ENCODE assay signal across 8 mouse cellular contexts in genomic region chr14:103650413-103651101, GRCm38 (mm10). TPM values are rescaled to one million over a fixed set of nuclear protein-coding genes. Genes with fewer than 3 reads are reported as not detected.
DNase-seq lines count a peak whose midpoint lies in the region; ATAC-seq and TF ChIP-seq lines count a peak whose summit lies in the region.

No protein-coding gene starts in this region.

- H3K27ac ChIP-seq in forebrain, postnatal 0 days (ENCODE audit: low read depth, low read length) = peak overlapping the region; percentile 95

- H3K4me1 ChIP-seq in forebrain, postnatal 0 days (ENCODE audit: insufficient read depth) = peaks cover 29% of the 10 kb centered on the region

- H3K4me2 ChIP-seq in forebrain, postnatal 0 days (ENCODE audit: low read depth) = peak overlapping the region; percentile 76

- no peaks in the 10 kb centered on the region for H3K27me3 ChIP-seq in forebrain, postnatal 0 days (ENCODE audit: insufficient read depth, low read length)

- 1% methylated on average over 59 of the region's 67 CpGs for WGBS in forebrain, postnatal 0 days

- peak; percentile 71 for DNase-seq in Muller cell, postnatal 12 days (ENCODE audit: inconsistent ontology term)
- peak; percentile 87 for DNase-seq in cerebellum, adult 11-12 months
- DNase-seq in forebrain, postnatal 0 days = peak; percentile 81
- peak; percentile 86 for DNase-seq in induced T-regulatory cell, adult 2 months (ENCODE audit: low read depth)
- DNase-seq in left cerebral cortex, postnatal 25 days (ENCODE audit: low spot score in 2 of 2) = peak; percentile 61 to 68
- peak; percentile 66 to 67 for DNase-seq in right cerebral cortex, adult 2 months (ENCODE audit: low spot score in 2 of 2)
- peak; percentile 22 for DNase-seq in urinary bladder, postnatal 25 days (ENCODE audit: low spot score)

- peak; percentile 55 for ATAC-seq in forebrain, postnatal 0 days
- peak; percentile 15 for ATAC-seq in megakaryocyte progenitor cell, adult 5-6 weeks (replicated peaks; ENCODE audit: poor library complexity)

- H3K36me3 ChIP-seq in forebrain, postnatal 0 days (ENCODE audit: insufficient read depth) = no peaks in the 10 kb centered on the region

- peak overlapping the region; percentile 98 for H3K9ac ChIP-seq in forebrain, postnatal 0 days

- H3K4me3 ChIP-seq in forebrain, postnatal 0 days (ENCODE audit: low read depth, low read length) = peak overlapping the region; percentile 68

- H3K9me3 ChIP-seq in forebrain, postnatal 0 days (ENCODE audit: low read length) = no peaks in the 10 kb centered on the region

- no peak for TF ChIP-seq CTCF in forebrain, postnatal 0 days (IDR thresholded peaks at IDR 0.05; ENCODE audit: low read depth)

- intact Hi-C loops in left cerebral cortex, postnatal 25 days (cut with DNase I) = loop anchor here (1.0 to 10.0 kb wide), 3 partner anchors 43 to 306 kb away; partner anchors contain the start of gene Mycbp2

RNA-seq across cellular contexts. Expression of gene Slain1, which starts 0.5 kb away (rescaled TPM):
- total RNA-seq in forebrain, postnatal 0 days (2014; rRNA removed) = 100 and 104 TPM in 2 replicates
- 42.6 and 44.2 TPM in 2 replicates for polyA plus RNA-seq in forebrain, postnatal 0 days (2015; fragmentation: Nextera tagmentation; extraction: Ambion mirVana)
- total RNA-seq in left cerebral cortex, postnatal 25 days (2021) = 10 to 100 TPM; 45.9 to 46.7 TPM
- 9.7 and 10.0 TPM in 2 replicates for total RNA-seq in megakaryocyte progenitor cell, adult 5-6 weeks (2015)
- total RNA-seq in megakaryocyte progenitor cell, adult 5-6 weeks (2017) = 6.6 and 7.2 TPM in 2 replicates

Comparison
In these comparisons a context has a peak if more than half of its experiments do, and no peak if none do; other contexts are left out.
1. Peak in every context shown above with its lines: DNase-seq, ATAC-seq, H3K4me3 ChIP-seq and H3K27ac ChIP-seq.
2. DNase-seq: peak in every context shown above with its lines; median percentile 87 in cerebellum, adult 11-12 months; 86 in induced T-regulatory cell, adult 2 months; 81 in forebrain, postnatal 0 days; 71 in Muller cell, postnatal 12 days; 66 in right cerebral cortex, adult 2 months; 64 in left cerebral cortex, postnatal 25 days; 22 in urinary bladder, postnatal 25 days.